Mouse (Mus musculus) lung, embryonic 14.5 days (tissue): ENCODE measurements around the gene Robo1. TPM values are rescaled to one million over a fixed set of nuclear protein-coding genes. Genes with fewer than 3 reads are reported as not detected.

Source experiments
- ATAC-seq: fragments of 200-750 bp; cut with Nextera tagmentation; 2 replicates; pipeline ENCODE4 v1.8.0; 2017; ENCODE audit warnings: mild to moderate bottlenecking, moderate TSS enrichment, moderate library complexity; ENCODE audit not compliant: insufficient read depth
- DNase-seq: peaks from one replicate; pipeline ENCODE4 v3.0.0-alpha.2; 2015
- H3K27ac ChIP-seq: fragments of 300-500 bp; sonication (generic); 2 replicates; pipeline ENCODE4 v1.5.1; 2014; ENCODE audit warnings: low read depth, mild to moderate bottlenecking, moderate library complexity
- H3K27me3 ChIP-seq: fragments of 300-500 bp; sonication (generic); 2 replicates; pipeline ENCODE4 v1.6.1; 2014; ENCODE audit warnings: low read length, control low read depth; ENCODE audit not compliant: insufficient read depth
- H3K36me3 ChIP-seq: fragments of 300-500 bp; sonication (generic); 2 replicates; pipeline ENCODE4 v1.6.1; 2014; ENCODE audit warnings: control low read depth; ENCODE audit not compliant: insufficient read depth
- H3K4me1 ChIP-seq: fragments of 300-500 bp; sonication (generic); 2 replicates; pipeline ENCODE4 v1.6.1; 2014; ENCODE audit warnings: antibody characterized with exemption, control low read depth; ENCODE audit not compliant: insufficient read depth
- H3K4me2 ChIP-seq: fragments of 300-500 bp; sonication (generic); 2 replicates; pipeline ENCODE4 v1.6.1; 2014; ENCODE audit warnings: mild to moderate bottlenecking
- H3K4me3 ChIP-seq: fragments of 300-500 bp; sonication (generic); 2 replicates; pipeline ENCODE4 v1.5.1; 2014; ENCODE audit warnings: low read depth, low read length
- H3K9ac ChIP-seq: fragments of 300-500 bp; sonication (generic); 2 replicates; pipeline ENCODE4 v1.6.1; 2014
- H3K9me3 ChIP-seq: fragments of 300-500 bp; sonication (generic); 2 replicates; pipeline ENCODE4 v1.6.1; 2016; ENCODE audit warnings: low read depth, low read length, control low read depth
- CTCF ChIP-seq: IDR thresholded peaks from 2 replicates; pipeline ENCODE4 v1.5.1; 2016; ENCODE audit warnings: antibody characterized with exemption, low read depth
- WGBS: fragments of 180-500 bp; shearing (Covaris S2); extraction: QIAGEN DNeasy Blood & Tissue Kit; methylation state at CpG from one replicate; pipeline ENCODE4 v1.1.7; 2014; 5-methylcytosine and 5-hydroxymethylcytosine counted together
- polyA plus RNA-seq: library from polyadenylated mRNA; unstranded; fragments of >200 nt; fragmentation: Nextera tagmentation; extraction: Ambion mirVana; gene quantifications from 2 replicates; pipeline ENCODE4 v1.2.1, GENCODE M21; 2014

The Robo1 gene
- polyA plus RNA-seq, 1 experiment from 2014 or later, result 38.6 TPM

GRCm38 (mm10) chr16:73083077-73083476 is 775.0 kb downstream of the Robo1 start:
- H3K9me3 ChIP-seq, result no peaks in the 10 kb centered on the region
- no peak for TF ChIP-seq CTCF
- DNase-seq (no peak), ATAC-seq (no peak)
- no peaks in the 10 kb centered on the region for H3K36me3 ChIP-seq
- no peaks in the 10 kb centered on the region for H3K4me1 ChIP-seq
- H3K27me3 ChIP-seq, result no peaks in the 10 kb centered on the region
- WGBS, result 86% methylated on average over 2 of the region's 2 CpGs
- H3K4me3 ChIP-seq, result no peak overlapping the region
- no peak overlapping the region for H3K27ac ChIP-seq
- H3K9ac ChIP-seq, result no peak overlapping the region
- H3K4me2 ChIP-seq, result no peak overlapping the region
